Mouse (Mus musculus) hindbrain, embryonic 12.5 days (tissue): Measurements from ENCODE around the gene Cabin1. TPM values are rescaled to one million over a fixed set of nuclear protein-coding genes. Genes with fewer than 3 reads are reported as not detected.
A peak's percentile ranks its signal among the peaks of the same experiment; 100 is the strongest.

Source experiments
- ATAC-seq: fragments of 200-750 bp; cut with Nextera tagmentation; 2 replicates; pipeline ENCODE4 v1.8.0; 2017; ENCODE audit warnings: moderate TSS enrichment; ENCODE audit not compliant: low FRiP score
- H3K27ac ChIP-seq: fragments of 300-500 bp; sonication (generic); 2 replicates; pipeline ENCODE4 v1.5.1; 2016; ENCODE audit warnings: mild to moderate bottlenecking
- H3K27me3 ChIP-seq: fragments of 300-500 bp; sonication (generic); 2 replicates; pipeline ENCODE4 v1.6.1; 2016; ENCODE audit warnings: mild to moderate bottlenecking
- H3K36me3 ChIP-seq: fragments of 300-500 bp; sonication (generic); 2 replicates; pipeline ENCODE4 v1.6.1; 2016; ENCODE audit warnings: mild to moderate bottlenecking
- H3K4me1 ChIP-seq: fragments of 300-500 bp; sonication (generic); 2 replicates; pipeline ENCODE4 v1.6.1; 2016
- H3K4me2 ChIP-seq: fragments of 300-500 bp; sonication (generic); replicated peaks from 2 replicates; pipeline ENCODE4 v1.6.1; 2016; ENCODE audit warnings: mild to moderate bottlenecking
- H3K4me3 ChIP-seq: fragments of 300-500 bp; sonication (generic); 2 replicates; pipeline ENCODE4 v1.5.1; 2016; ENCODE audit warnings: mild to moderate bottlenecking
- H3K9ac ChIP-seq: fragments of 300-500 bp; sonication (generic); 2 replicates; pipeline ENCODE4 v1.6.1; 2016; ENCODE audit warnings: mild to moderate bottlenecking, moderate library complexity
- H3K9me3 ChIP-seq: fragments of 300-500 bp; sonication (generic); replicated peaks from 2 replicates; pipeline ENCODE4 v1.6.1; 2016; ENCODE audit warnings: mild to moderate bottlenecking
- WGBS: fragments of 180-500 bp; shearing (Covaris S2); methylation state at CpG from one replicate; pipeline ENCODE4 v1.1.7; 2016; 5-methylcytosine and 5-hydroxymethylcytosine counted together
- polyA plus RNA-seq: library from polyadenylated mRNA; unstranded; fragments of >200 nt; fragmentation: Nextera tagmentation; extraction: Ambion mirVana; gene quantifications from 2 replicates; pipeline ENCODE4 v1.2.1, GENCODE M21; 2016

Gene Cabin1
- polyA plus RNA-seq, 1 experiment from 2014 or later = 44.1 TPM

GRCm38 (mm10) chr10:75669936-75670335 lies 94.2 kb downstream of the Cabin1 start:
- no peak overlapping the region for H3K9ac ChIP-seq
- 92% methylated on average over 1 of the region's 1 CpGs for WGBS
- ATAC-seq = no peak
- H3K36me3 ChIP-seq = peaks cover 19% of the 10 kb centered on the region; the same call in 1 of the 2 replicates
- peaks cover 22% of the 10 kb centered on the region for H3K4me1 ChIP-seq
- H3K9me3 ChIP-seq = no peaks in the 10 kb centered on the region
- peaks cover 25% of the 10 kb centered on the region for H3K27me3 ChIP-seq
- H3K4me2 ChIP-seq = no peak overlapping the region
- H3K27ac ChIP-seq = no peak overlapping the region
- H3K4me3 ChIP-seq = no peak overlapping the region

GRCm38 (mm10) chr10:75667911-75668270 lies 96.2 kb downstream of the Cabin1 start:
- Histone ChIP-seq H3K36me3 (peaks cover 27% of the 10 kb centered on the region), H3K27me3 (peaks cover 25% of the 10 kb centered on the region), H3K9me3 (no peaks in the 10 kb centered on the region), H3K4me2 (peak overlapping the region; percentile 100), H3K27ac (0 out of 2 replicates have a peak overlapping the region, but pooled peaks have one; percentile 35), H3K9ac (peak overlapping the region; percentile 69), H3K4me1 (peaks cover 22% of the 10 kb centered on the region), H3K4me3 (peak overlapping the region; percentile 58)
- peak; percentile 44 for ATAC-seq
- WGBS = 1% methylated on average over 23 of the region's 23 CpGs

GRCm38 (mm10) chr10:75667115-75667910 lies 96.8 kb downstream of the Cabin1 start:
- H3K27me3 ChIP-seq = peaks cover 25% of the 10 kb centered on the region
- H3K9ac ChIP-seq = peak overlapping the region; percentile 69
- H3K36me3 ChIP-seq = peaks cover 31% of the 10 kb centered on the region
- peaks cover 22% of the 10 kb centered on the region for H3K4me1 ChIP-seq
- H3K27ac ChIP-seq = peak overlapping the region; percentile 35; the same call in 1 of the 2 replicates
- H3K9me3 ChIP-seq = no peaks in the 10 kb centered on the region
- peak overlapping the region; percentile 100 for H3K4me2 ChIP-seq
- H3K4me3 ChIP-seq = peak overlapping the region; percentile 58
- WGBS = 1% methylated on average over 63 of the region's 63 CpGs
- ATAC-seq = peak; percentile 70

GRCm38 (mm10) chr10:75666451-75667030 lies 97.6 kb downstream of the Cabin1 start:
- no peak for ATAC-seq
- 31% methylated on average over 4 of the region's 4 CpGs for WGBS
- H3K27ac ChIP-seq = peak overlapping the region; percentile 35; the same call in 1 of the 2 replicates
- peak overlapping the region; percentile 58 for H3K4me3 ChIP-seq
- peaks cover 22% of the 10 kb centered on the region for H3K4me1 ChIP-seq
- H3K27me3 ChIP-seq = peaks cover 25% of the 10 kb centered on the region
- H3K36me3 ChIP-seq = peaks cover 37% of the 10 kb centered on the region
- H3K9ac ChIP-seq = peak overlapping the region; percentile 69; the same call in 1 of the 2 replicates
- H3K4me2 ChIP-seq = peak overlapping the region; percentile 100
- H3K9me3 ChIP-seq = no peaks in the 10 kb centered on the region

GRCm38 (mm10) chr10:75664673-75665270 lies 99.4 kb downstream of the Cabin1 start:
- Histone ChIP-seq H3K27me3 (peaks cover 25% of the 10 kb centered on the region), H3K36me3 (peaks cover 38% of the 10 kb centered on the region; the same call in 1 of the 2 replicates), H3K4me1 (peaks cover 22% of the 10 kb centered on the region), H3K4me3 (no peak overlapping the region), H3K9me3 (no peaks in the 10 kb centered on the region), H3K4me2 (no peak overlapping the region), H3K9ac (no peak overlapping the region; the same call in 1 of the 2 replicates), H3K27ac (no peak overlapping the region)
- no peak for ATAC-seq
- 89% methylated on average over 6 of the region's 6 CpGs for WGBS

GRCm38 (mm10) chr10:75662575-75662974 lies 101.6 kb downstream of the Cabin1 start:
- WGBS = 92% methylated on average over 4 of the region's 4 CpGs
- Histone ChIP-seq H3K4me3 (no peak overlapping the region), H3K27ac (no peak overlapping the region), H3K4me1 (peaks cover 15% of the 10 kb centered on the region), H3K27me3 (0 out of 2 replicates have a peak, but pooled peaks cover 3% of the 10 kb centered on the region), H3K9me3 (no peaks in the 10 kb centered on the region), H3K4me2 (no peak overlapping the region), H3K36me3 (peaks cover 51% of the 10 kb centered on the region), H3K9ac (no peak overlapping the region)
- no peak for ATAC-seq

GRCm38 (mm10) chr10:75661876-75662275 lies 102.3 kb downstream of the Cabin1 start:
- ATAC-seq = no peak
- no peaks in the 10 kb centered on the region for H3K9me3 ChIP-seq
- no peak overlapping the region for H3K9ac ChIP-seq
- H3K4me2 ChIP-seq = no peak overlapping the region
- no peaks in the 10 kb centered on the region for H3K27me3 ChIP-seq
- H3K4me1 ChIP-seq = peaks cover 8% of the 10 kb centered on the region
- WGBS = 87% methylated on average over 3 of the region's 3 CpGs
- no peak overlapping the region for H3K4me3 ChIP-seq
- H3K27ac ChIP-seq = no peak overlapping the region
- H3K36me3 ChIP-seq = peaks cover 58% of the 10 kb centered on the region

- no peaks in the 10 kb centered on the region for H3K9me3 ChIP-seq
- no peak overlapping the region for H3K4me2 ChIP-seq
- peaks cover 3% of the 10 kb centered on the region for H3K4me1 ChIP-seq
- no peaks in the 10 kb centered on the region for H3K27me3 ChIP-seq
- H3K9ac ChIP-seq = no peak overlapping the region
- ATAC-seq = no peak
- no peak overlapping the region for H3K27ac ChIP-seq
- H3K36me3 ChIP-seq = peaks cover 63% of the 10 kb centered on the region
- H3K4me3 ChIP-seq = no peak overlapping the region
- 80% methylated on average over 6 of the region's 6 CpGs for WGBS
Measured at GRCm38 (mm10) chr10:75661381-75661780, 102.8 kb downstream of the Cabin1 start.

- ATAC-seq = no peak
- Histone ChIP-seq H3K36me3 (peaks cover 90% of the 10 kb centered on the region), H3K9me3 (no peaks in the 10 kb centered on the region), H3K27me3 (no peaks in the 10 kb centered on the region), H3K4me2 (no peak overlapping the region), H3K4me3 (no peak overlapping the region), H3K4me1 (no peaks in the 10 kb centered on the region), H3K9ac (no peak overlapping the region), H3K27ac (no peak overlapping the region)
- 95% methylated on average over 7 of the region's 7 CpGs for WGBS
Measured at GRCm38 (mm10) chr10:75657772-75658171, 106.4 kb downstream of the Cabin1 start.

GRCm38 (mm10) chr10:75657165-75657564 lies 107.0 kb downstream of the Cabin1 start:
- H3K36me3 ChIP-seq = peaks cover 91% of the 10 kb centered on the region
- H3K9ac ChIP-seq = no peak overlapping the region
- H3K9me3 ChIP-seq = no peaks in the 10 kb centered on the region
- no peak overlapping the region for H3K27ac ChIP-seq
- H3K4me3 ChIP-seq = no peak overlapping the region
- WGBS = 93% methylated on average over 5 of the region's 5 CpGs
- H3K4me2 ChIP-seq = no peak overlapping the region
- no peaks in the 10 kb centered on the region for H3K4me1 ChIP-seq
- H3K27me3 ChIP-seq = no peaks in the 10 kb centered on the region
- no peak for ATAC-seq

GRCm38 (mm10) chr10:75654053-75654452 lies 110.1 kb downstream of the Cabin1 start:
- Histone ChIP-seq H3K36me3 (peaks cover 98% of the 10 kb centered on the region), H3K27ac (no peak overlapping the region), H3K4me3 (no peak overlapping the region), H3K9ac (no peak overlapping the region), H3K4me1 (no peaks in the 10 kb centered on the region), H3K27me3 (no peaks in the 10 kb centered on the region), H3K4me2 (no peak overlapping the region), H3K9me3 (no peaks in the 10 kb centered on the region)
- 98% methylated on average over 4 of the region's 4 CpGs for WGBS
- ATAC-seq = no peak

- Histone ChIP-seq H3K9me3 (no peaks in the 10 kb centered on the region), H3K27me3 (no peaks in the 10 kb centered on the region), H3K4me3 (no peak overlapping the region), H3K4me1 (no peaks in the 10 kb centered on the region), H3K9ac (no peak overlapping the region), H3K4me2 (no peak overlapping the region), H3K36me3 (peaks cover 98% of the 10 kb centered on the region), H3K27ac (no peak overlapping the region)
- 95% methylated on average over 16 of the region's 16 CpGs for WGBS
- ATAC-seq = no peak
Measured at GRCm38 (mm10) chr10:75651381-75652068, 112.6 kb downstream of the Cabin1 start.
